Mouse (Mus musculus): ENCODE results near the gene Adam10. TPM values are rescaled to one million over a fixed set of nuclear protein-coding genes. Genes with fewer than 3 reads are reported as not detected.

The Adam10 gene
- total RNA-seq (2017): 48.9 to 70.6 TPM (median 59.7 TPM) in 3 replicates

DNA sequence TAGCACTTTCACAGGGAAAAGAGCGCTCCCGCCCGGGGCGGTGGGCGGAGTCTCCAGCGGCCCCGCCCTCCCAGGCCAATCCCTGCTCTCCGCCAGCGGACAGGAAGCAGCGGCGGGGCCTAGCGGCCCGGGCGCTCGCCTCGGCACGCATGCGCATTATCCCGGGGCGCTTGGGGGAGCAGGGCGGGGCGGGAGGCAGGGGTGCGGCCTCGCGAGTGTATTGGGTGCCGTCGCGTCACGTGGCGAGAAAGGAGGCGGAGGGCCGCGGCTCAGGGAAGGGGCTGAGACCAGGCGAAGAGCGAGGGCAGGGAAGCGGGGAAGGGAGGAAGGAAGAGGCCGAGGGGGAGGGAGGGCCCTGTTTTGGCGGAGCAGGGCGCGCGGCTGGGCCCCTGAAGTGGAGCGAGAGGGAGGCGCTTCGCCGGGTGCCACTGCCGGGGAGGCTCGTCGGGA lies at the start of gene Adam10:
Adam10 (plus strand) TSS at position 316 of the 450 bp plus-strand sequence.
- ATAC-seq (replicated peaks; ENCODE audit: insufficient number of reproducible peaks, low FRiP score, low TSS enrichment, poor library complexity, severe bottlenecking): peak; percentile 99

DNA sequence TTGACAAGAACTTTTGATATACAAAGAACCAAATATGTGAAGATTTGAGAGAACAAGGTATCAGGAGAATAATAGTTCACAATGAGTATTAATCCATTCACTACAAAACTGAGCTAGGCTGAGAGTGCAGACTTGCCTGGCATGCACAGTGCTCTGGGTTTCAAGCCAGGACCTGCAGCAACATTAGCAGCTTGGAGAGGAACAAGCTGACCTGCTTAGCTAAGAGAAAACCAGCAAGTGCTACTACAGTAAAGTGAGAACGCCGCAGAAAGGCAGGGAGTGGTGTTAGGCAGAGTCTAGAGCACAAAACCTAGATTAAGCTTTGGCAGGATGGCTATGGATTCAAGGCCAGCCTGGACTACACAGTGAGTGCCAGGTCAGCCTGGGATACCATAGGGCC lies 49.1 kb upstream of the Adam10 start:
- ATAC-seq (replicated peaks; ENCODE audit: insufficient number of reproducible peaks, low FRiP score, low TSS enrichment, poor library complexity, severe bottlenecking): no peak

DNA sequence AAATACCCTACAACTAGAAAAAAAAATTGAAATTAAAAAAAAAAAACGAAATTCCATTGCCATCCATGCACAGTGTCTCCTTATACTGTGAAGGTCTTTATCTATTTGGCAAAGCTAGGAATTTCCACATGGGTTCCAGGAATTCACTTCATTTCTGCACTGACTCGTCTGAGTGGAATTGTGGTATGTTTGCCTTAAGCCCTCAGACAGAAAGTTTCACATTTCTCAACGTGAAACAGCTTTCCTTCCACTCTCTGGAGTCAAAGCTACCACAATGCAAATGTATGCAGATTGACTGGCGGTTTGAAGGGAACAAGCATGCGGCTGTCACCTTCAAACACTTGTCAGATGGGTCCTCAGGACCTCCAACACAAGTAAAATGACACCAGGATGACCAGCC lies 47.1 kb upstream of the Adam10 start:
- no peak for ATAC-seq (replicated peaks; ENCODE audit: insufficient number of reproducible peaks, low FRiP score, low TSS enrichment, poor library complexity, severe bottlenecking)

GRCm38 (mm10) chr9:70636748-70637147 lies 42.0 kb upstream of the Adam10 start:
- no peak for ATAC-seq (replicated peaks; ENCODE audit: insufficient number of reproducible peaks, low FRiP score, low TSS enrichment, poor library complexity, severe bottlenecking)

GRCm38 (mm10) chr9:70650260-70650659 lies 28.5 kb upstream of the Adam10 start:
- no peak for ATAC-seq (replicated peaks; ENCODE audit: insufficient number of reproducible peaks, low FRiP score, low TSS enrichment, poor library complexity, severe bottlenecking)

GRCm38 (mm10) chr9:70650994-70651393 lies 27.8 kb upstream of the Adam10 start:
- ATAC-seq (replicated peaks; ENCODE audit: insufficient number of reproducible peaks, low FRiP score, low TSS enrichment, poor library complexity, severe bottlenecking): no peak

DNA sequence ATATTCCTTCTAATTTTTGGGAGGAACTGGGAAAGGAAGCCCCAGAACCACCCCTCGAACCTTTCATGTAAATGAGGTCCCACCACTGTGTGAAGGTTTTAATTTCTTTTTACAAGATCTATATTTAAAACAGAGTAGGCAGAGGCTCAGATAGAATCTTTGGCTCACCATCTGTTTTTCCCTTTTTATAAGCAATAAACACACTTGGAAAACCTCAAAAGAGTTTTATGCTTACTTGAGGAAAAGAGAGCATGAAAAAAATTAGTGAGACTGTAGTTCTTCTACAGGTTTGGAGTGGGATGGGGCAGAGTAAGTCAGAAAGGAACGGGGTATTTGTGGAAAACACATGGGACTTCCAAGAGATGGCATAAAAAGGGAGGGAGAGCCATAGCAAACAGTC lies 26.6 kb upstream of the Adam10 start:
- no peak for ATAC-seq (replicated peaks; ENCODE audit: insufficient number of reproducible peaks, low FRiP score, low TSS enrichment, poor library complexity, severe bottlenecking)

DNA sequence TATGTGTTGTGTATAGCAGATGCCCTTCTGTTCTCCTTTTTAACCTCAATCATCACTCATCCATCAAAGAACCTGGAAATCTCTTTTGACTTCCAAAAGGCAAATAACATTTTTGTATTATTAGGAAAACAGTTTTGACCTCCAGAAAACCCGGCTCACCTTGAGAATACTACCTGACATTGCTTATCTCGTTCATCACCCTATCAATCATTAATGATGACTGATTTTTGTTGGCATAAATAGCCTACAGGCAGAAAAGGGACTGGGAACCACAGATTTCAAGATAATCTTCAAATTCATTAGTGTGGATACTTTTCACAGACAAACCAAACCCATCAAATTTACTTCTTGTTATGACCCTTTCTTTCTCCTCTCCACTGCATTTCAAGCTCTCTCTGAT lies 24.9 kb upstream of the Adam10 start:
- ATAC-seq (replicated peaks; ENCODE audit: insufficient number of reproducible peaks, low FRiP score, low TSS enrichment, poor library complexity, severe bottlenecking): no peak

GRCm38 (mm10) chr9:70654496-70654895 lies 24.3 kb upstream of the Adam10 start:
- ATAC-seq (replicated peaks; ENCODE audit: insufficient number of reproducible peaks, low FRiP score, low TSS enrichment, poor library complexity, severe bottlenecking): no peak

DNA sequence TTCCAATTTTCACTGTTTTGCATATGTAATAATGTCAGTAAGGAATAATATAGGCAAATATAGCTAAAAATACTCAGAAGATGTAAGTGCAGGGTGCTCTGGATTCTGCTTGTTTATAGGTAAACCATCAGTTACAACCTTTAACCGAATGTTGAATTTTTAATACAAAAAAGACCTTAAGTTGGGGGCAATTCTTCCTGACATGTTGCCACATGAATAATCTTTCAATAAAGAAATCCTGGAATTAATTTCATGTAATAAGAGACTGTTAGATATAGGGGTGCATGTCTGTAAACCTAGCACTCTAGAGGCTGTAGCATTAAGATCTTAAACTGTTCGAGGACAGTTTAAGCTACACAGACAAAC lies 23.1 kb upstream of the Adam10 start:
- no peak for ATAC-seq (replicated peaks; ENCODE audit: insufficient number of reproducible peaks, low FRiP score, low TSS enrichment, poor library complexity, severe bottlenecking)

DNA sequence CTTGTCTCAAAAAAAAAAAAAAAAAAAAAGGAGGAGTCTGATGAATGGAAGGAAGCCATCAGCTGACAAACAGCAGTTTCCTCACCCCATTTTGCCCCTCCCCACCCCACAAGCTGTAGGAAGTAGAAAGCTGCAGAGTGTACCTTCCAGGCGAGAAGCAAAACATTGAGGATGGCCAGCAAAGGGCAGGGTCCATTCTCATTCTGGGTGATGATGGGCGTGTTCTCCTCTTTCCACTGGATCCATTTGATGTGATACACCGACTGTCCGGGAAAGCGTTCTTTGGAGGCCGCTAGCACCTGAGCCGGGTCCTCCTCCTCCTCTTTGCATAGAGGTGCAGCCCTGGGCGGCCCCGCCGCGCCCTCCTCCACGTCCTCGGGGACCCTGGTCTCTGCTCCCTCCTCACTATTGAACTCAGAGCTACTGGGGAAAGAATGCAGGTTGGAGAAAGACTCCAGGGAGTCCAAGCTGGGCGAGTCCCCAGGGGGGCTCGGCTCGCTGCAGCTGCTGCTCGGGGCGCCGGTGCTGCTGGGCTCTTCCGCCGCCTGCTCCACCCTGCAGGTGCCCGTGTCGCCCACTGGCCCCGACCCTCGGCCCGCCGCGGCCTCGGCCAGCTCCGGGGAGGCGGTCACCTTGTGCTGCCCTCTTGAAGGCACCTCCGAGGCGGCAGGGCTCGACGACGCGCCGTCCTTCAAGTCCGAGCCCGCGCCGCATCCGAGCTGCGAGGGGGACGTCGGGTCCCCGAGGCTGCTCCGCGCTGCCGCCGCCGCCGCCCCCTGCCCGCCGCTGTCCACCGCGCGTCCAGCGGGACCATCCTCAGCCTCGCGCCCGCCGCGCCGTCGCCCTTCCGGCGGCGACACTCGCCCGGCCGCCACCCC lies 22.4 kb upstream of the Adam10 start, which contains the start of gene Gm10642:
Gm10642 (plus strand) TSS at position 122 of the 878 bp plus-strand sequence.
- peak; percentile 75 for ATAC-seq (replicated peaks; ENCODE audit: insufficient number of reproducible peaks, low FRiP score, low TSS enrichment, poor library complexity, severe bottlenecking)

GRCm38 (mm10) chr9:70657013-70657967 lies 21.5 kb upstream of the Adam10 start, which contains the start of gene Mindy2:
Mindy2 (minus strand) TSS chr9:70657174.
- ATAC-seq (replicated peaks; ENCODE audit: insufficient number of reproducible peaks, low FRiP score, low TSS enrichment, poor library complexity, severe bottlenecking): peak; percentile 93

GRCm38 (mm10) chr9:70658266-70658665 lies 20.5 kb upstream of the Adam10 start:
- ATAC-seq (replicated peaks; ENCODE audit: insufficient number of reproducible peaks, low FRiP score, low TSS enrichment, poor library complexity, severe bottlenecking): no peak

DNA sequence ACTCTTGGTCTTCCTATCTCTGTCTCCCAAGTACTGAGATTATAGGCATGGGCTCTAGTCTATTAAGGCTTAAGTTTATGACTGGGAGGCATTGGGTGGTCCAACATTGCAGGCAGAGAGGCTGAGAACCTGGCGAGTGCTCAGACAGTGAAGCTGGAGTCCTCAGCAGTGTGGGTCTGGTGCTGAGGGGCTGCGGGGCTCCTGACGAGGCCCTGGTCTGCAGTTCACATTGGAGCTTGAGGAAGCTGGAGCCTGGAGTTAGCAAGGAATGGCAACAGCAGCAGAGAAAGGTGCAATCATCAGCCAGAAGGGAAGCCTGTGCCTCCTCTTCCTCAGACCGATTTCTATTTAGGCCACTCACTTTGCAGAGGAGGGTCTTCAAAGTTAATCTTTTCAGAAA lies 13.9 kb upstream of the Adam10 start:
- no peak for ATAC-seq (replicated peaks; ENCODE audit: insufficient number of reproducible peaks, low FRiP score, low TSS enrichment, poor library complexity, severe bottlenecking)

GRCm38 (mm10) chr9:70665372-70666145 lies 13.2 kb upstream of the Adam10 start:
- ATAC-seq (replicated peaks; ENCODE audit: insufficient number of reproducible peaks, low FRiP score, low TSS enrichment, poor library complexity, severe bottlenecking): no peak

DNA sequence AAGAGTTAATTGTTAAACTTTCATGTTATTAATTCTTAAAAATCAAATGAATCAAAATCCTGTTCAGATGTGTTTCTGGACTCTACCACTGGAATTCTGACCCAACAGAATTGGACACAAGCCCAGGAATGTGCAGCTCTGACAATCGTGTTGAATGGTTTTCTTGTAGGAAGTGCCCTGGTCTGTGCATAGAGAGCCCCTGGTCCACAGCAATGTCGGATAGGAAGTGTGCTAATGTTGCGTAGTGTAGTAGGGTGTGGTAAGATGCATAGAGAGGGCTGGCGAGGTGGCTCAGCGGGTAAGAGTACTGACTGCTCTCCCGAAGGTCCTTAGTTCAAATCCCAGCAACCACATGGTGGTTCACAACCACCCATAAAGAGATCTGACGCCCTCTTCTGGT lies 12.0 kb upstream of the Adam10 start:
- ATAC-seq (replicated peaks; ENCODE audit: insufficient number of reproducible peaks, low FRiP score, low TSS enrichment, poor library complexity, severe bottlenecking): no peak

GRCm38 (mm10) chr9:70668048-70668447 lies 10.7 kb upstream of the Adam10 start:
- no peak for ATAC-seq (replicated peaks; ENCODE audit: insufficient number of reproducible peaks, low FRiP score, low TSS enrichment, poor library complexity, severe bottlenecking)

DNA sequence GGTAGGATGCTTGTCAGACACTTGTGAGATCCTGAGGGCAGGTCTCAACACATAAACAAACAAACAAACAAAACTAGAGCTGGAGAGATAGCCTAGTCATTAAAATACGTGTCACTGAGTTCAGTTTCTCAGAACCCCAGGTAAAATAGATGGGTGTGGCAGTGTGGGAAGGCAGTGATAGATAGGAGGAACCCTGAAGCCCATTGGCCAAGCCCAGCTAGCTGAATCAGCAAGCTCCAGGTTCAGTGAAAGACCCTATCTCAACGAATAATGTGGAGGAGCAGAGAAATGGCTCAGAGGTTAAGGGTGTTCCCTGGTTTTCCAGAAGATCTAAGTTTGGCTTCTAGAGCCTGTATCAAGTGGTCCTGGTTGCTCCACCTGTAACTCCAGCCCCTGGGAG lies 9.6 kb upstream of the Adam10 start:
- no peak for ATAC-seq (replicated peaks; ENCODE audit: insufficient number of reproducible peaks, low FRiP score, low TSS enrichment, poor library complexity, severe bottlenecking)

GRCm38 (mm10) chr9:70670381-70670780 lies 8.4 kb upstream of the Adam10 start:
- no peak for ATAC-seq (replicated peaks; ENCODE audit: insufficient number of reproducible peaks, low FRiP score, low TSS enrichment, poor library complexity, severe bottlenecking)
